Mouse (Mus musculus) heart, embryonic 12.5 days (tissue): Measurements from ENCODE around the gene Syngr2. TPM values are rescaled to one million over a fixed set of nuclear protein-coding genes. Genes with fewer than 3 reads are reported as not detected.

Experiments used
- ATAC-seq: fragments of 200-750 bp; cut with Nextera tagmentation; 2 replicates; pipeline ENCODE4 v1.8.0; 2017; ENCODE audit warnings: moderate TSS enrichment, moderate library complexity; ENCODE audit not compliant: insufficient number of reproducible peaks, low FRiP score
- H3K27ac ChIP-seq: fragments of 300-500 bp; sonication (generic); 2 replicates; pipeline ENCODE4 v1.5.1; 2016; ENCODE audit warnings: mild to moderate bottlenecking, moderate library complexity; ENCODE audit not compliant: poor library complexity, severe bottlenecking
- H3K27me3 ChIP-seq: fragments of 300-500 bp; sonication (generic); replicated peaks from 2 replicates; pipeline ENCODE4 v1.6.1; 2016; ENCODE audit warnings: mild to moderate bottlenecking, moderate library complexity
- H3K36me3 ChIP-seq: fragments of 300-500 bp; sonication (generic); 2 replicates; pipeline ENCODE4 v1.6.1; 2016; ENCODE audit warnings: mild to moderate bottlenecking, moderate library complexity
- H3K4me1 ChIP-seq: fragments of 300-500 bp; sonication (generic); replicated peaks from 2 replicates; pipeline ENCODE4 v1.6.1; 2016; ENCODE audit warnings: mild to moderate bottlenecking
- H3K4me2 ChIP-seq: fragments of 300-500 bp; sonication (generic); 2 replicates; pipeline ENCODE4 v1.6.1; 2016; ENCODE audit warnings: mild to moderate bottlenecking, moderate library complexity
- H3K4me3 ChIP-seq: fragments of 300-500 bp; sonication (generic); 2 replicates; pipeline ENCODE4 v1.5.1; 2016; ENCODE audit warnings: mild to moderate bottlenecking
- H3K9ac ChIP-seq: fragments of 300-500 bp; sonication (generic); 2 replicates; pipeline ENCODE4 v1.6.1; 2016; ENCODE audit warnings: mild to moderate bottlenecking, moderate library complexity
- H3K9me3 ChIP-seq: fragments of 300-500 bp; sonication (generic); replicated peaks from 2 replicates; pipeline ENCODE4 v1.6.1; 2016; ENCODE audit warnings: mild to moderate bottlenecking, moderate library complexity
- WGBS: fragments of 180-500 bp; shearing (Covaris S2); methylation state at CpG from one replicate; pipeline ENCODE4 v1.1.7; 2016; 5-methylcytosine and 5-hydroxymethylcytosine counted together
- polyA plus RNA-seq: library from polyadenylated mRNA; unstranded; fragments of >200 nt; fragmentation: Nextera tagmentation; extraction: Ambion mirVana; gene quantifications from 2 replicates; pipeline ENCODE4 v1.2.1, GENCODE M21; 2016

The Syngr2 gene
- polyA plus RNA-seq, 1 experiment from 2014 or later: 68.9 TPM

GRCm38 (mm10) chr11:117825333-117826101 lies 16.0 kb downstream of the Syngr2 start, which contains the start of the genes Afmid and Tk1:
Gene Afmid, plus strand, starts transcription at chr11:117825924.
Gene Tk1, minus strand, starts transcription at chr11:117826092.
- Histone ChIP-seq H3K27me3 (no peaks in the 10 kb centered on the region), H3K9ac (peak within 1 kb of the TSS; percentile 89), H3K4me2 (peak within 1 kb of the TSS; percentile 92), H3K36me3 (peaks cover 32% of the 10 kb centered on the region), H3K4me3 (peak within 1 kb of the TSS; percentile 69), H3K27ac (peak within 1 kb of the TSS; percentile 94), H3K9me3 (no peaks in the 10 kb centered on the region), H3K4me1 (peaks cover 77% of the 10 kb centered on the region)
- ATAC-seq: peak; percentile 55
- WGBS: under 1% methylated on average over 34 of the region's 34 CpGs

GRCm38 (mm10) chr11:117826164-117826563 lies 16.7 kb downstream of the Syngr2 start:
- no peaks in the 10 kb centered on the region for H3K27me3 ChIP-seq
- H3K4me1 ChIP-seq: peaks cover 83% of the 10 kb centered on the region
- H3K9ac ChIP-seq: peak overlapping the region; percentile 89
- peaks cover 26% of the 10 kb centered on the region for H3K36me3 ChIP-seq
- no peak for ATAC-seq
- H3K4me3 ChIP-seq: peak overlapping the region; percentile 69
- H3K27ac ChIP-seq: peak overlapping the region; percentile 94
- H3K4me2 ChIP-seq: peak overlapping the region; percentile 92
- H3K9me3 ChIP-seq: no peaks in the 10 kb centered on the region
- WGBS: 14% methylated on average over 5 of the region's 5 CpGs

- Histone ChIP-seq H3K9me3 (no peaks in the 10 kb centered on the region), H3K27me3 (no peaks in the 10 kb centered on the region), H3K36me3 (peaks cover 18% of the 10 kb centered on the region), H3K4me3 (no peak overlapping the region; the same call in 1 of the 2 replicates), H3K9ac (peak overlapping the region; percentile 61; the same call in 1 of the 2 replicates), H3K4me2 (peak overlapping the region; percentile 92), H3K4me1 (peaks cover 84% of the 10 kb centered on the region), H3K27ac (peak overlapping the region; percentile 94; the same call in 1 of the 2 replicates)
- no peak for ATAC-seq
- WGBS: 64% methylated on average over 8 of the region's 8 CpGs
Observed at GRCm38 (mm10) chr11:117826916-117827315, 17.4 kb downstream of the Syngr2 start.

GRCm38 (mm10) chr11:117827386-117827785 lies 17.9 kb downstream of the Syngr2 start:
- no peak for ATAC-seq
- 49% methylated on average over 3 of the region's 3 CpGs for WGBS
- peak overlapping the region; percentile 61 for H3K9ac ChIP-seq
- H3K4me3 ChIP-seq: peak overlapping the region; percentile 7; the same call in 1 of the 2 replicates
- peaks cover 87% of the 10 kb centered on the region for H3K4me1 ChIP-seq
- H3K36me3 ChIP-seq: peaks cover 14% of the 10 kb centered on the region
- H3K27me3 ChIP-seq: no peaks in the 10 kb centered on the region
- no peaks in the 10 kb centered on the region for H3K9me3 ChIP-seq
- H3K27ac ChIP-seq: peak overlapping the region; percentile 97
- peak overlapping the region; percentile 92 for H3K4me2 ChIP-seq

- peak overlapping the region; percentile 92 for H3K4me2 ChIP-seq
- no peak for ATAC-seq
- peaks cover 81% of the 10 kb centered on the region for H3K4me1 ChIP-seq
- H3K4me3 ChIP-seq: 0 out of 2 replicates have a peak overlapping the region, but pooled peaks have one; percentile 7
- H3K27ac ChIP-seq: peak overlapping the region; percentile 97
- WGBS: 52% methylated on average over 18 of the region's 18 CpGs
- no peaks in the 10 kb centered on the region for H3K9me3 ChIP-seq
- peaks cover 10% of the 10 kb centered on the region for H3K36me3 ChIP-seq
- H3K9ac ChIP-seq: peak overlapping the region; percentile 61
- H3K27me3 ChIP-seq: no peaks in the 10 kb centered on the region
Observed at GRCm38 (mm10) chr11:117828149-117828887, 18.9 kb downstream of the Syngr2 start.

- Histone ChIP-seq H3K4me3 (no peak overlapping the region), H3K9me3 (no peaks in the 10 kb centered on the region), H3K9ac (peak overlapping the region; percentile 21; the same call in 1 of the 2 replicates), H3K4me2 (peak overlapping the region; percentile 92; the same call in 1 of the 2 replicates), H3K4me1 (peaks cover 73% of the 10 kb centered on the region), H3K36me3 (peaks cover 4% of the 10 kb centered on the region; the same call in 1 of the 2 replicates), H3K27me3 (no peaks in the 10 kb centered on the region), H3K27ac (peak overlapping the region; percentile 97)
- no peak for ATAC-seq
- WGBS: 9% methylated on average over 9 of the region's 9 CpGs
Observed at GRCm38 (mm10) chr11:117828888-117829604, 19.6 kb downstream of the Syngr2 start.

GRCm38 (mm10) chr11:117829671-117830215 lies 20.3 kb downstream of the Syngr2 start:
- peak overlapping the region; percentile 33; the same call in 1 of the 2 replicates for H3K9ac ChIP-seq
- no peak overlapping the region for H3K4me2 ChIP-seq

GRCm38 (mm10) chr11:117830401-117830800 lies 20.9 kb downstream of the Syngr2 start:
- ATAC-seq: no peak
- H3K4me1 ChIP-seq: peaks cover 61% of the 10 kb centered on the region
- peak overlapping the region; percentile 97 for H3K27ac ChIP-seq
- peak overlapping the region; percentile 20; the same call in 1 of the 2 replicates for H3K4me2 ChIP-seq
- no peaks in the 10 kb centered on the region for H3K9me3 ChIP-seq
- peaks cover 4% of the 10 kb centered on the region; the same call in 1 of the 2 replicates for H3K36me3 ChIP-seq
- no peak overlapping the region for H3K4me3 ChIP-seq
- 47% methylated on average over 9 of the region's 9 CpGs for WGBS
- H3K27me3 ChIP-seq: no peaks in the 10 kb centered on the region
- no peak overlapping the region for H3K9ac ChIP-seq

More at GRCm38 (mm10) chr11:117829671-117830215, 20.3 kb downstream of the Syngr2 start:
- Histone ChIP-seq H3K27me3 (no peaks in the 10 kb centered on the region), H3K4me3 (no peak overlapping the region), H3K27ac (peak overlapping the region; percentile 97), H3K4me1 (peaks cover 68% of the 10 kb centered on the region), H3K36me3 (peaks cover 4% of the 10 kb centered on the region; the same call in 1 of the 2 replicates), H3K9me3 (no peaks in the 10 kb centered on the region)
- ATAC-seq: no peak
- whole genome bisulfite sequencing: 57% methylated on average over 2 of the region's 2 CpGs

- Histone ChIP-seq H3K27me3 (no peaks in the 10 kb centered on the region), H3K9me3 (no peaks in the 10 kb centered on the region), H3K9ac (0 out of 2 replicates have a peak overlapping the region, but pooled peaks have one; percentile 26), H3K27ac (no peak overlapping the region; the same call in 1 of the 2 replicates), H3K36me3 (peaks cover 4% of the 10 kb centered on the region; the same call in 1 of the 2 replicates), H3K4me3 (peak overlapping the region; percentile 31), H3K4me1 (peaks cover 52% of the 10 kb centered on the region), H3K4me2 (peak overlapping the region; percentile 59)
- WGBS: 21% methylated on average over 28 of the region's 28 CpGs
- peak; percentile 82 for ATAC-seq
Observed at GRCm38 (mm10) chr11:117832086-117832969, 22.9 kb downstream of the Syngr2 start.
